Mouse (Mus musculus): ENCODE results near the gene Hmgb2.
"Not testable (repeated sequence)": the region's sequence is repeated elsewhere in the genome, so short reads cannot be mapped to it uniquely, and the experiment has no call there.

Hmgb2 gene

GRCm38 (mm10) chr8:57510791-57511315, 854 bp upstream of the Hmgb2 start:
- ATAC-seq (ENCODE audit: low TSS enrichment), result no peak

- ATAC-seq (ENCODE audit: low TSS enrichment), result peak; percentile 42; the same call in 1 of the 2 replicates
Measured at GRCm38 (mm10) chr8:57512141-57513056, 692 bp downstream of the Hmgb2 start.

GRCm38 (mm10) chr8:57513178-57513661, 1.5 kb downstream of the Hmgb2 start:
- ATAC-seq (ENCODE audit: low TSS enrichment), result not testable (repeated sequence)

GRCm38 (mm10) chr8:57516685-57517084, 5.0 kb downstream of the Hmgb2 start:
- ATAC-seq (ENCODE audit: low TSS enrichment), result not testable (repeated sequence)

- ATAC-seq (ENCODE audit: low TSS enrichment), result no peak
Measured at GRCm38 (mm10) chr8:57517723-57518122, 6.0 kb downstream of the Hmgb2 start.

- ATAC-seq (ENCODE audit: low TSS enrichment), result no peak
Measured at GRCm38 (mm10) chr8:57520186-57520786, 8.6 kb downstream of the Hmgb2 start.

- ATAC-seq (ENCODE audit: low TSS enrichment), result no peak
Measured at GRCm38 (mm10) chr8:57528036-57528435, 16.3 kb downstream of the Hmgb2 start.

- no peak for ATAC-seq (ENCODE audit: low TSS enrichment)
Measured at GRCm38 (mm10) chr8:57530238-57530637, 18.5 kb downstream of the Hmgb2 start.

GRCm38 (mm10) chr8:57530666-57531349, 19.1 kb downstream of the Hmgb2 start:
- peak; percentile 90 for ATAC-seq (ENCODE audit: low TSS enrichment)

GRCm38 (mm10) chr8:57532223-57532622, 20.5 kb downstream of the Hmgb2 start:
- 0 out of 2 replicates have a peak, but pooled peaks have one; percentile 13 for ATAC-seq (ENCODE audit: low TSS enrichment)

- ATAC-seq (ENCODE audit: low TSS enrichment), result no peak
Measured at GRCm38 (mm10) chr8:57533106-57533505, 21.4 kb downstream of the Hmgb2 start.

GRCm38 (mm10) chr8:57534495-57534894, 22.8 kb downstream of the Hmgb2 start:
- ATAC-seq (ENCODE audit: low TSS enrichment), result no peak

- no peak for ATAC-seq (ENCODE audit: low TSS enrichment)
Measured at GRCm38 (mm10) chr8:57536167-57536566, 24.5 kb downstream of the Hmgb2 start.

- ATAC-seq (ENCODE audit: low TSS enrichment), result no peak
Measured at GRCm38 (mm10) chr8:57538601-57539000, 26.9 kb downstream of the Hmgb2 start.

GRCm38 (mm10) chr8:57540110-57540838, 28.6 kb downstream of the Hmgb2 start:
- ATAC-seq (ENCODE audit: low TSS enrichment), result peak; percentile 89

GRCm38 (mm10) chr8:57540951-57541350, 29.2 kb downstream of the Hmgb2 start:
- ATAC-seq (ENCODE audit: low TSS enrichment), result no peak

GRCm38 (mm10) chr8:57541405-57541804, 29.7 kb downstream of the Hmgb2 start:
- ATAC-seq (ENCODE audit: low TSS enrichment), result no peak

- ATAC-seq (ENCODE audit: low TSS enrichment), result no peak
Measured at GRCm38 (mm10) chr8:57546401-57546800, 34.7 kb downstream of the Hmgb2 start.

- ATAC-seq (ENCODE audit: low TSS enrichment), result no peak
Measured at GRCm38 (mm10) chr8:57546834-57547233, 35.1 kb downstream of the Hmgb2 start.

- ATAC-seq (ENCODE audit: low TSS enrichment), result no peak
Measured at GRCm38 (mm10) chr8:57547581-57547980, 35.9 kb downstream of the Hmgb2 start.
